Mouse (Mus musculus) urinary bladder, adult 2 months (tissue): ENCODE results near the gene Rnf19b. TPM values are rescaled to one million over a fixed set of nuclear protein-coding genes. Genes with fewer than 3 reads are reported as not detected.

Experiments used
- DNase-seq: peaks from one replicate; pipeline ENCODE4 v3.0.0; 2022; ENCODE audit warnings: low spot score
- polyA plus RNA-seq: library from polyadenylated mRNA; depleted of rRNA; stranded (reverse); fragments of >200 nt; gene quantifications from 2 replicates; pipeline ENCODE4 v1.2.3, GENCODE M21; 2012; rRNA removed

Rnf19b gene
- polyA plus RNA-seq, 1 experiment = 25.9 TPM

DNA sequence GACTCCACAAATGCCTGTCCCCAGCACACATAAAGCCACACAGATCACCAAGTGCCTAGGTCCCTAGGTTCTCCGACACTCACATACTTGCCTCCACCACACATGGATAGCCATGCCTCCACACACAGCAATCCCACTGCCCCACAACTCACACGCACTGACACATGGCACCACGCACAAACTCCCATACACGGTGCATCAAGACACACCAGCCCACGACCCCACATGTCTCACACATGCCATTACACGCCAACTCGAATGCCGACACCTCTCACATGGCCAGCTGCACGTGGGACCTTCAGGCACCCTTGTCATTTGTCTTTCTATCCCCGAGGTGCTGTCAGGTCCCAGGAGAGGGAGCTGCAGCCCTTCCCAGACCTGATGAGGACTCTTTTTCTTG, 61.6 kb downstream of the Rnf19b start:
- DNase-seq = no peak

DNA sequence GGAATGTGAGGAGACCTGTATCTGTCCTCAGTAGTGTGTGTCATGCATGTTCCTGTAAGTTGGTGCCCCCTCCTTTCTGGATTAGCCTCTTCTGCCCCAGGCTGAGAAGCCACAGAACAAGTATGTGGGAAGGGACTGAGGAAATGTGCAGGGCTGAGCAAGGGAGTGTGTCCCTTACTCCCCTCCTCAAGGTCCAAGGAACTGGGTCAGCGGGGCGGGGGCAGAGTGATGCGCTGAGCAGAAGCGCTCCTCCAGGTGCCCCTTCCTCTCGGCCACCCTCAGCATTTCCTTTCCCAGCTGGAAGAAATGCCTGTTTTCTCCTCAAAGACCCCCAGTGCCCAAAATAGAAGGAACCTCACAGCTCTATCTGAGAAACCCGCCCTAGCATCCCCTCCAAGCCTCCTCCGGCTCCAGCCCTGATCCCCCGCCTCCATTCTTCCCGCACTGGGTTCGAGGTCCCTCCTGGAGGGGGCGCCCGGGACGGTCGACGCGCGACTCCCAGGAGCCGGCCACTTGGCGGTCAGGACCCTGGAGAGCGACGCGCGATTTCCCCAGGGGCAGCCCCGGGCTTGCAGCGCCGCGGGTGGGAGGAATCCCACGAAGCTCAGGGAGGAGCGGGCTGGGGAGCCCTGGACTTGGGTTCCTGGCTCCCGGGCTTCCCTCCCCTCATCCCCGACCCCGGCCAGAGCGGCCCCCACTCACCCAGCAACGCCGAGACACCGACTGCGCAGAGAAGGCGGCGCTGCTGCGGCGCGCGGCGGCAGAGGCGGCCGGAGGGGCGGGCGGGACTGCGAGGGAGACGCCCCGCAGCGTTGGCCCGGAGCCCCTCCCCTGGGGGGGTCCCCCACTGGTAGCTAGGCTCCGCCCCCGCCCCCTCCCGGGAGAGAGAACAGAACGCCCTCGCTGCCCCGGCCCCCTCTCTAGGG, 62.7 kb downstream of the Rnf19b start:
- DNase-seq = peak; percentile 51

- no peak for DNase-seq
Measured at GRCm38 (mm10) chr4:129121569-129122086, 63.6 kb downstream of the Rnf19b start, which contains the start of gene Hpca. TSS of gene Hpca (minus strand) at chr4:129122036.

- DNase-seq = no peak
Measured at GRCm38 (mm10) chr4:129122107-129122506, 64.0 kb downstream of the Rnf19b start.

- DNase-seq = no peak
Measured at GRCm38 (mm10) chr4:129122719-129123118, 64.6 kb downstream of the Rnf19b start.

DNA sequence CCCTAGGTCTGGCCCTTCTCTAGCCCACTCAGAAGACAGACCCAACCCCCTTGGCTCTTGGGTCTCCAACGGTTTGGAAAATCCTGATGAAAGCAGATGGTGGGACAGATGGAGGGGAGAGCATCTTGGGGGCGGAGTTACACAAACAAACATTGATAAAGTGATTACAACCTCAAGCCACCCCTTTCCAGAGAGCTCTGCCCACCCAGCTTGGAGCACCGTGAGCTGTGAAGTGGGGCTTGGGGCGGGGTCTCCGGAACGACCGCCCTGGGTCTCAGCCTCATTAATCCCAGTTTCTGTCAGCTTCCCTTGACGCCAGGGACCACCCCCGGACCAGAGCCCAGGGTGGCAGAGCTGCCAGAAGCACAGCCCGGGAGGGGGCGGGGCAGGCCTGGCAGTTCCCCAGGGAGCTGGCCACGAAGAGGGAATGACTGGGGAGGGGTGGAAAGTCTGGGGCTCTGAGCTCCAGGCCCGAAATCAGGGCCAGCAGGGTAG, 66.6 kb downstream of the Rnf19b start:
- no peak for DNase-seq

DNA sequence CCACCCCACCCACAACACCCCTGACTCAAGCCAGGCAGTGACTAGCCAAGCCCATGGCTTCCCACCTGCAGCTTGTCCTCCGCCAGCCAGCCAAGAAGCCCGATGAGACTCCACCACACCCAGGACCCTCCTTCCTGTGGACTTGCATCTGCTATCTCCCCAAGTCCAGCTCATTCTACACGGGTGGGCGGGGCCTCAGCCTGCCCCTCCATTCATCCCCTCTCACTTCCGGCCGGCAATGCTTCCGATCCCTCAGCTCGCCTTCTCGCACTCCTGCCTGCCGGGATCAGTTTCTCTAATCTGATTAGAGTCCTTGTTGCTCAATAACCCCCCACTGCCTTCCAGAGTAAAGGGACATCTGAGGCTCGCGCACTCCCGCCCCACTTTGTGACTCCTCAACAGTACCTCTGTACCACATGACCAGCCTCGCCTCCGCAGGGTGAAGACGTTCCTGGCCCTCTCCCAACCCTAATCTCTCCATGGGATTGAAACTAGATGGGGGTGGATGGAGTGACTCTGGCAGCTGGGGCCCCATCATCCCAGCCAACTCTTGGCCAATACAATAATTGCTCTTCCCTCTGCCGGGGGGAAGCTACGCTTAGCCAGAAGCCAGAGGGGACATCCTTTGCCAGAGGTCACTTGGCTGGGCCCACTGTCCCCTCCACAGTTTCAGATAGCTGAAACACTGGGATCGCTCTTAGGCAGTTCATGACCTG, 67.8 kb downstream of the Rnf19b start:
- no peak for DNase-seq

DNA sequence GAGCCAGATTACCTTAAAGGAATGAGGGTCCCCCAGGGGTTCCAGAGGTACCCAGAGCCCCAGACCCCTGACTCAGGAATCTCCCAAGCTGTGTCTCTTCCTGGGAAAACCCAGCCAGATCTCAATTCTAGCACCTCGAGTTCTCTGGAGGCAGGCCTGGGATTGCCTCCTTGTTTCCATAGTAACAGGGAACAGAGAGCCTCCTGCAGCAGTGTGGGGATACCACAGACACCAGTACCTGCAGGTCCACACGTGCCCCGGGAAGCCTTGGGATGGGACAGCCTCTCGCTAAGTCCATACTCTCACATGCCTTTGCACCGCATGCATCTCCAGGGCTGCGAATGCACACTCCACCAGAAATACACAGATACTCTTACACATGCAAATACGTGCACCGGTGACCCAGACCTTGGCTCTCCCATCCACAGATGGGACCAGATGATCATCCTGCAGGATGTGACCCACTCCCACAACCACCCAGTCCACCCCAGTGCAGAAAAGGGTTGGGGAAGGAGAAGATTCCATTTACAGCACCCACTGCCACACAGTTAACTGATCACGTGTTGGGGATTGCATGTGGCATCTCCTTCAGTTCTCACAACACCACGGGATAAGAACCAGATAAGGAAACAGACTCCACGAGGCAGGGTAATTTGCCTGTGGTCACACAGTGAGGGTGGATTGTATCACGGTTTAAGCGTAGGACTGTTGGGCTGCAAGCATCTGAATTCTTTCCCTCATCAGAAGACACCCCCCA, 70.7 kb downstream of the Rnf19b start:
- no peak for DNase-seq

DNA sequence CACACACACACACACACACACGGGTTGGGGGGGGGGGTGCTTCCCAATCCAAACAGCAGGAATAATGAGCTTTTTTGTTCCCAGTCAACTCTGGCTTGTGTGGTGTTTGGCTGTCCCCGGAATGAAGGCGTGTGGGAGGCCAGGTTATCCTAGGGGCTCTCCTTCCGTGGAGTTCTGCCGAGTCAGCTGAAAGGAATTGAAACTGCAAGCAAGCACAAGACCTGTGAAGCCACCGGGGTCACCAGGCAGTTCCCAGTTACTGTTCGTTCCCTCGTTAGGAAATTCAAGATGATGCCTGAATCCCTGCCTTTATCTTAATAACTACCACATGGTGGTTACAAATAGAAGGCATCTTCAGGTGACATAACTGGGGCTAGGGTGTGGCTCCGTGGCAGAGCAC, 71.3 kb downstream of the Rnf19b start:
- no peak for DNase-seq

- DNase-seq = no peak
Measured at GRCm38 (mm10) chr4:129130149-129130548, 72.1 kb downstream of the Rnf19b start.

DNA sequence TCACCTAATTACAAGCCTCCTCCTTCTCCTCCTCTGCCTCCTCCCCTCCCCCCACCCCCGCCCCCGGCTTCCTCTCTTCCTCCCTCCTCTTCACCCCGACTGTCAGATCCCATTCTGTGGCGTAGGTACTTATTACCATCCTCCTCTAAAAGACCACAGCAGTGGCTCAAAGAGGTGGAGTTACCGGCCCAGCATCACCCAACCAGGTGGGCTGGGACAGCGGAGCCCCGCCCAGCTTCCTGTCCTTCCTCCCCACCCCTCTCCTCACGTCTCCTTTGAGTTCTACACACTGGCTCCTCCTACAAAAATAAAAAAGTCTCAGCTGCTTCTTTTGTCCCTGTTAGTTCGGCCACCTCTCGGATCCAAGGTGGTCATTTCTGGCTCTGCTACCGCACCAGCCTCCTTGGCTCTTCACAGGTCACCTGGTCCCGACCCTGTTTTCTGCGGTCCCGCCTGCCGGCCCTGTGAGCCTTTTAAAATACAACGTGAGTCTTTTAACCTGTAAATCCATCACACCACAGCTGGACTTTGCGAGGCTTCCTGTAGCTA, 72.8 kb downstream of the Rnf19b start:
- DNase-seq = no peak

- peak; percentile 51 for DNase-seq
Measured at GRCm38 (mm10) chr4:129134799-129135585, 76.9 kb downstream of the Rnf19b start.

Other genes with a start within 250 kb of the Rnf19b start
- gene Trim62, start 174.7 kb upstream of the Rnf19b start, polyA plus RNA-seq = 23.4 and 30.0 TPM in 2 replicates
- 18.8 and 18.9 TPM in 2 replicates for gene Azin2, start 95.8 kb upstream of the Rnf19b start, polyA plus RNA-seq
- gene Ak2, start 66.3 kb upstream of the Rnf19b start, polyA plus RNA-seq = 59.2 and 75.5 TPM in 2 replicates
- 25.3 and 27.2 TPM in 2 replicates for gene Tmem54, start 47.3 kb downstream of the Rnf19b start, polyA plus RNA-seq
- gene Hpca, start 63.8 kb downstream of the Rnf19b start, polyA plus RNA-seq = 0.46 and 0.55 TPM in 2 replicates
- gene Fndc5, start 78.7 kb downstream of the Rnf19b start, polyA plus RNA-seq = 5.9 and 7.1 TPM in 2 replicates
- 19.8 and 21.7 TPM in 2 replicates for gene S100pbp, start 131.5 kb downstream of the Rnf19b start, polyA plus RNA-seq
- 36.8 and 38.3 TPM in 2 replicates for gene Yars, start 131.5 kb downstream of the Rnf19b start, polyA plus RNA-seq
- gene C77080, start 203.1 kb downstream of the Rnf19b start, polyA plus RNA-seq = 29.7 and 32.1 TPM in 2 replicates
- gene Sync, start 229.3 kb downstream of the Rnf19b start, polyA plus RNA-seq = 3.1 and 4.0 TPM in 2 replicates